Mouse (Mus musculus): Measurements from ENCODE around the gene Lrg1. TPM values are rescaled to one million over a fixed set of nuclear protein-coding genes. Genes with fewer than 3 reads are reported as not detected.

The Lrg1 gene
- polyA plus RNA-seq (2012; rRNA removed): 9.9 and 16.1 TPM in 2 replicates

- no peak for DNase-seq
- WGBS: 69% methylated on average over 2 of the region's 2 CpGs
- peak within 1 kb of the TSS; percentile 54 for H3K4me3 ChIP-seq (ENCODE audit: insufficient read depth, low read depth, low read length)
- H3K36me3 ChIP-seq (ENCODE audit: control insufficient read depth, insufficient read depth, low read length): no peaks in the 10 kb centered on the region
- H3K27me3 ChIP-seq (replicated peaks; ENCODE audit: control insufficient read depth, insufficient read depth, low read length): no peaks in the 10 kb centered on the region
- no peaks in the 10 kb centered on the region for H3K4me1 ChIP-seq (ENCODE audit: control insufficient read depth, insufficient read depth, low read length)
- TF ChIP-seq CTCF (conservative IDR thresholded peaks at IDR 0.05; ENCODE audit: insufficient read depth, insufficient read length, low read depth, low read length): no peak
- no peak for TF ChIP-seq POLR2A (IDR thresholded peaks at IDR 0.05; ENCODE audit: low read depth, low read length)
- peak within 1 kb of the TSS; percentile 49 for H3K27ac ChIP-seq (ENCODE audit: insufficient read depth, low read depth, low read length)
Measured at GRCm38 (mm10) chr17:56121826-56122225, at the start of gene Lrg1. Gene Lrg1 (minus strand): TSS chr17:56122001.

GRCm38 (mm10) chr17:56171456-56171855 is 49.7 kb upstream of the Lrg1 start:
- Histone ChIP-seq H3K27me3 (replicated peaks; ENCODE audit: control insufficient read depth, insufficient read depth, low read length) (no peaks in the 10 kb centered on the region), H3K27ac (ENCODE audit: insufficient read depth, low read depth, low read length) (no peak overlapping the region), H3K4me1 (ENCODE audit: control insufficient read depth, insufficient read depth, low read length) (no peaks in the 10 kb centered on the region), H3K36me3 (ENCODE audit: control insufficient read depth, insufficient read depth, low read length) (no peaks in the 10 kb centered on the region), H3K4me3 (ENCODE audit: insufficient read depth, low read depth, low read length) (no peak overlapping the region)
- no peak for DNase-seq
- 57% methylated on average over 9 of the region's 9 CpGs for WGBS
- TF ChIP-seq POLR2A (IDR thresholded peaks at IDR 0.05; ENCODE audit: low read depth, low read length) (no peak), CTCF (conservative IDR thresholded peaks at IDR 0.05; ENCODE audit: insufficient read depth, insufficient read length, low read depth, low read length) (no peak)

GRCm38 (mm10) chr17:56170636-56171035 is 48.8 kb upstream of the Lrg1 start:
- peak; percentile 19 for DNase-seq
- no peak overlapping the region; the same call in 1 of the 2 replicates for H3K27ac ChIP-seq (ENCODE audit: insufficient read depth, low read depth, low read length)
- WGBS: 76% methylated on average over 10 of the region's 10 CpGs
- no peaks in the 10 kb centered on the region for H3K27me3 ChIP-seq (replicated peaks; ENCODE audit: control insufficient read depth, insufficient read depth, low read length)
- no peaks in the 10 kb centered on the region for H3K36me3 ChIP-seq (ENCODE audit: control insufficient read depth, insufficient read depth, low read length)
- H3K4me3 ChIP-seq (ENCODE audit: insufficient read depth, low read depth, low read length): no peak overlapping the region
- no peaks in the 10 kb centered on the region for H3K4me1 ChIP-seq (ENCODE audit: control insufficient read depth, insufficient read depth, low read length)
- TF ChIP-seq POLR2A (IDR thresholded peaks at IDR 0.05; ENCODE audit: low read depth, low read length) (no peak), CTCF (conservative IDR thresholded peaks at IDR 0.05; ENCODE audit: insufficient read depth, insufficient read length, low read depth, low read length) (no peak)

GRCm38 (mm10) chr17:56169830-56170229 is 48.0 kb upstream of the Lrg1 start:
- no peak for TF ChIP-seq POLR2A (IDR thresholded peaks at IDR 0.05; ENCODE audit: low read depth, low read length)
- TF ChIP-seq CTCF (conservative IDR thresholded peaks at IDR 0.05; ENCODE audit: insufficient read depth, insufficient read length, low read depth, low read length): no peak
- Histone ChIP-seq H3K27ac (ENCODE audit: insufficient read depth, low read depth, low read length) (peak overlapping the region; percentile 66), H3K4me3 (ENCODE audit: insufficient read depth, low read depth, low read length) (no peak overlapping the region), H3K4me1 (ENCODE audit: control insufficient read depth, insufficient read depth, low read length) (no peaks in the 10 kb centered on the region), H3K27me3 (replicated peaks; ENCODE audit: control insufficient read depth, insufficient read depth, low read length) (no peaks in the 10 kb centered on the region), H3K36me3 (ENCODE audit: control insufficient read depth, insufficient read depth, low read length) (no peaks in the 10 kb centered on the region)
- peak; percentile 42 for DNase-seq
- WGBS: 68% methylated on average over 6 of the region's 6 CpGs

GRCm38 (mm10) chr17:56165671-56166070 is 43.9 kb upstream of the Lrg1 start:
- no peak for TF ChIP-seq CTCF (conservative IDR thresholded peaks at IDR 0.05; ENCODE audit: insufficient read depth, insufficient read length, low read depth, low read length)
- 56% methylated on average over 11 of the region's 11 CpGs for WGBS
- no peak for DNase-seq
- no peaks in the 10 kb centered on the region for H3K36me3 ChIP-seq (ENCODE audit: control insufficient read depth, insufficient read depth, low read length)
- H3K27me3 ChIP-seq (replicated peaks; ENCODE audit: control insufficient read depth, insufficient read depth, low read length): no peaks in the 10 kb centered on the region
- no peak overlapping the region for H3K27ac ChIP-seq (ENCODE audit: insufficient read depth, low read depth, low read length)
- no peaks in the 10 kb centered on the region for H3K4me1 ChIP-seq (ENCODE audit: control insufficient read depth, insufficient read depth, low read length)
- H3K4me3 ChIP-seq (ENCODE audit: insufficient read depth, low read depth, low read length): no peak overlapping the region

- WGBS: 67% methylated on average over 3 of the region's 3 CpGs
- no peak overlapping the region for H3K4me3 ChIP-seq (ENCODE audit: insufficient read depth, low read depth, low read length)
- H3K36me3 ChIP-seq (ENCODE audit: control insufficient read depth, insufficient read depth, low read length): no peaks in the 10 kb centered on the region
- H3K4me1 ChIP-seq (ENCODE audit: control insufficient read depth, insufficient read depth, low read length): no peaks in the 10 kb centered on the region
- no peak overlapping the region for H3K27ac ChIP-seq (ENCODE audit: insufficient read depth, low read depth, low read length)
- no peak for TF ChIP-seq POLR2A (IDR thresholded peaks at IDR 0.05; ENCODE audit: low read depth, low read length)
- TF ChIP-seq CTCF (conservative IDR thresholded peaks at IDR 0.05; ENCODE audit: insufficient read depth, insufficient read length, low read depth, low read length): no peak
- no peaks in the 10 kb centered on the region for H3K27me3 ChIP-seq (replicated peaks; ENCODE audit: control insufficient read depth, insufficient read depth, low read length)
- no peak for DNase-seq
Measured at GRCm38 (mm10) chr17:56164510-56164909, 42.7 kb upstream of the Lrg1 start.

- Histone ChIP-seq H3K4me3 (ENCODE audit: insufficient read depth, low read depth, low read length) (no peak overlapping the region), H3K4me1 (ENCODE audit: control insufficient read depth, insufficient read depth, low read length) (no peaks in the 10 kb centered on the region), H3K27ac (ENCODE audit: insufficient read depth, low read depth, low read length) (no peak overlapping the region), H3K27me3 (replicated peaks; ENCODE audit: control insufficient read depth, insufficient read depth, low read length) (no peaks in the 10 kb centered on the region), H3K36me3 (ENCODE audit: control insufficient read depth, insufficient read depth, low read length) (no peaks in the 10 kb centered on the region)
- WGBS: 72% methylated on average over 6 of the region's 6 CpGs
- TF ChIP-seq CTCF (conservative IDR thresholded peaks at IDR 0.05; ENCODE audit: insufficient read depth, insufficient read length, low read depth, low read length) (no peak), POLR2A (IDR thresholded peaks at IDR 0.05; ENCODE audit: low read depth, low read length) (no peak)
- DNase-seq: peak; percentile 10
Measured at GRCm38 (mm10) chr17:56163523-56164102, 41.8 kb upstream of the Lrg1 start.
